In genomic region chr16:24941306-24942160, GRCm38 (mm10) we compare ENCODE assay signal across 13 mouse cellular contexts.
A peak's percentile ranks its signal among the peaks of the same experiment; 100 is the strongest.
DNase-seq lines count a peak whose midpoint lies in the region; ATAC-seq and TF ChIP-seq lines count a peak whose summit lies in the region.
"Had no signal": no experiment of that assay in that cellular context is flagged by ENCODE, and none has a peak within 500 bp of the region (broad histone marks: within the 10 kb centered on the region; RNA-seq: fewer than 3 reads in every experiment).

No protein-coding gene starts in this region.

- H3K36me3 ChIP-seq in lung, embryonic 14.5 days (ENCODE audit: insufficient read depth) = no peaks in the 10 kb centered on the region
- no peaks in the 10 kb centered on the region for H3K36me3 ChIP-seq in embryonic facial prominence, embryonic 12.5 days
- H3K36me3 ChIP-seq in hindbrain, embryonic 13.5 days = no peaks in the 10 kb centered on the region
- no peaks in the 10 kb centered on the region for H3K36me3 ChIP-seq in midbrain, postnatal 0 days (ENCODE audit: insufficient read depth, low read length)
- H3K36me3 ChIP-seq: liver, embryonic 13.5 days had no signal

- H3K9me3 ChIP-seq in lung, embryonic 14.5 days (ENCODE audit: low read depth, low read length) = no peaks in the 10 kb centered on the region
- H3K9me3 ChIP-seq in embryonic facial prominence, embryonic 12.5 days = no peaks in the 10 kb centered on the region
- H3K9me3 ChIP-seq in hindbrain, embryonic 13.5 days = no peaks in the 10 kb centered on the region
- no peaks in the 10 kb centered on the region for H3K9me3 ChIP-seq in midbrain, postnatal 0 days (ENCODE audit: low read length)
- H3K9me3 ChIP-seq: liver, embryonic 13.5 days had no signal

- ATAC-seq in lung, embryonic 14.5 days (ENCODE audit: insufficient read depth) = 0 out of 2 replicates have a peak, but pooled peaks have one; percentile 44
- ATAC-seq in embryonic facial prominence, embryonic 12.5 days (ENCODE audit: insufficient number of reproducible peaks, insufficient read depth, low FRiP score, low TSS enrichment) = 0 out of 2 replicates have a peak, but pooled peaks have one; percentile 41
- peak; percentile 77 for ATAC-seq in hindbrain, embryonic 13.5 days (ENCODE audit: low FRiP score)
- peak; percentile 65; the same call in 1 of the 2 replicates for ATAC-seq in midbrain, postnatal 0 days (ENCODE audit: low FRiP score)
- no peak for ATAC-seq in inflammation-experienced regulatory T-cells, adult 6 months

- DNase-seq in lung, embryonic 14.5 days = no peak
- DNase-seq in lung, postnatal 10 days = no peak
- DNase-seq in midbrain, postnatal 0 days (ENCODE audit: low spot score) = peak; percentile 43
- DNase-seq in natural killer cell, adult 2 months (ENCODE audit: low spot score in 2 of 2) = no peak
- no peak for DNase-seq in Muller cell, postnatal 12 days (ENCODE audit: inconsistent ontology term)
- DNase-seq: cerebellum, postnatal 10 days; heart, postnatal 4 days; kidney, postnatal 36 days; liver, embryonic 13.5 days; thymus, postnatal 4 days had no signal

- no peak overlapping the region for H3K27ac ChIP-seq in lung, embryonic 14.5 days (ENCODE audit: low read depth)
- no peak overlapping the region for H3K27ac ChIP-seq in embryonic facial prominence, embryonic 12.5 days
- H3K27ac ChIP-seq in hindbrain, embryonic 13.5 days = no peak overlapping the region
- H3K27ac ChIP-seq in midbrain, postnatal 0 days (ENCODE audit: low read depth, low read length) = no peak overlapping the region
- H3K27ac ChIP-seq: liver, embryonic 13.5 days had no signal

- TF ChIP-seq CTCF in lung, embryonic 14.5 days (IDR thresholded peaks at IDR 0.05; ENCODE audit: low read depth) = no peak
- no peak for TF ChIP-seq CTCF in midbrain, postnatal 0 days (IDR thresholded peaks at IDR 0.05)

- H3K4me1 ChIP-seq in lung, embryonic 14.5 days (ENCODE audit: insufficient read depth) = no peaks in the 10 kb centered on the region
- peaks cover 13% of the 10 kb centered on the region; the same call in 1 of the 2 replicates for H3K4me1 ChIP-seq in embryonic facial prominence, embryonic 12.5 days
- H3K4me1 ChIP-seq in hindbrain, embryonic 13.5 days (replicated peaks) = peaks cover 16% of the 10 kb centered on the region
- H3K4me1 ChIP-seq in midbrain, postnatal 0 days (ENCODE audit: insufficient read depth, low read length) = no peaks in the 10 kb centered on the region; the same call in none of the 2 replicates
- H3K4me1 ChIP-seq: liver, embryonic 13.5 days had no signal

- H3K27me3 ChIP-seq in lung, embryonic 14.5 days (ENCODE audit: insufficient read depth, low read length) = no peaks in the 10 kb centered on the region
- H3K27me3 ChIP-seq in embryonic facial prominence, embryonic 12.5 days = no peaks in the 10 kb centered on the region
- H3K27me3 ChIP-seq in hindbrain, embryonic 13.5 days = no peaks in the 10 kb centered on the region
- H3K27me3 ChIP-seq in midbrain, postnatal 0 days (ENCODE audit: insufficient read depth, low read length) = no peaks in the 10 kb centered on the region
- H3K27me3 ChIP-seq: liver, embryonic 13.5 days had no signal

- H3K4me2 ChIP-seq in lung, embryonic 14.5 days = no peak overlapping the region
- H3K4me2 ChIP-seq in embryonic facial prominence, embryonic 12.5 days (replicated peaks) = no peak overlapping the region
- H3K4me2 ChIP-seq in hindbrain, embryonic 13.5 days = no peak overlapping the region
- H3K4me2 ChIP-seq in midbrain, postnatal 0 days (ENCODE audit: low read depth, low read length, poor library complexity, severe bottlenecking) = no peak overlapping the region
- H3K4me2 ChIP-seq: liver, embryonic 13.5 days had no signal

- H3K9ac ChIP-seq in lung, embryonic 14.5 days = no peak overlapping the region
- no peak overlapping the region for H3K9ac ChIP-seq in embryonic facial prominence, embryonic 12.5 days
- no peak overlapping the region for H3K9ac ChIP-seq in hindbrain, embryonic 13.5 days
- no peak overlapping the region for H3K9ac ChIP-seq in midbrain, postnatal 0 days (replicated peaks; ENCODE audit: low read length, poor library complexity, severe bottlenecking)
- H3K9ac ChIP-seq: liver, embryonic 13.5 days had no signal

- WGBS in lung, embryonic 14.5 days = 68% methylated on average over 9 of the region's 9 CpGs
- 71% methylated on average over 9 of the region's 9 CpGs for WGBS in embryonic facial prominence, embryonic 12.5 days
- 29% methylated on average over 9 of the region's 9 CpGs for WGBS in hindbrain, embryonic 13.5 days
- 29% methylated on average over 9 of the region's 9 CpGs for WGBS in midbrain, postnatal 0 days

- H3K4me3 ChIP-seq in lung, embryonic 14.5 days (ENCODE audit: low read depth, low read length) = no peak overlapping the region
- H3K4me3 ChIP-seq in embryonic facial prominence, embryonic 12.5 days = no peak overlapping the region
- no peak overlapping the region for H3K4me3 ChIP-seq in hindbrain, embryonic 13.5 days
- H3K4me3 ChIP-seq in midbrain, postnatal 0 days (ENCODE audit: low read depth, low read length) = no peak overlapping the region
- H3K4me3 ChIP-seq: liver, embryonic 13.5 days had no signal
